Mouse (Mus musculus) monocyte, adult 2 months (primary cell): ENCODE measurements around the gene Lmnb2.

ENCODE experiments used
- DNase-seq, 2 experiments: peaks; one replicate each; pipeline ENCODE4 v3.0.0; 2022; ENCODE audit warnings: low spot score in 2 of 2, low read depth in 1 of 2

Lmnb2 gene

GRCm38 (mm10) chr10:80900318-80901247 is 17.5 kb downstream of the Lmnb2 start, which contains the start of gene Timm13:
Gene Timm13 (minus strand): TSS chr10:80900969.
- DNase-seq = peak; percentile 95 to 98

GRCm38 (mm10) chr10:80899591-80900317 is 18.3 kb downstream of the Lmnb2 start:
- DNase-seq = no peak

GRCm38 (mm10) chr10:80899074-80899473 is 19.0 kb downstream of the Lmnb2 start:
- no peak for DNase-seq

- no peak for DNase-seq
Measured at GRCm38 (mm10) chr10:80897861-80898510, 20.1 kb downstream of the Lmnb2 start.

- no peak for DNase-seq
Measured at GRCm38 (mm10) chr10:80896581-80897485, 21.2 kb downstream of the Lmnb2 start.

GRCm38 (mm10) chr10:80895697-80896096 is 22.3 kb downstream of the Lmnb2 start:
- no peak for DNase-seq

DNA sequence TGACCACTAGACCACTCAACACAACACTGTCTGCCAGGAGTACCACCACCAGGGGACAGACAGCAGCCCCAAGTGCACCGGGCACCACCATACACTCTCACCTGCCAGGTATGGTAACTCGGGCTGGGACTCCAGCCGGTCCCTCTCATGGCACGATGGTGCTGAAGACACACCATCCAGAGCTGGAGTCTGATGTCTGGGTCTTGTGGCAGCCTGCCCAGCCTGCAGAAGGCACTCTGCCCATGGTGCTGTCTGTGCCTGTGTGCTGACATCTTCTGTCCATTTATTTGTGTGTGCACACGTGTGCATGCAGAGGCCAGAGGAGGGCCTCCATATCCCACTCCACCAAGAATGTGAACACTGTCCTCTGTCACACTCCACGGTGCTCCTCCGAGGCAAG is 22.9 kb downstream of the Lmnb2 start:
- DNase-seq = no peak

DNA sequence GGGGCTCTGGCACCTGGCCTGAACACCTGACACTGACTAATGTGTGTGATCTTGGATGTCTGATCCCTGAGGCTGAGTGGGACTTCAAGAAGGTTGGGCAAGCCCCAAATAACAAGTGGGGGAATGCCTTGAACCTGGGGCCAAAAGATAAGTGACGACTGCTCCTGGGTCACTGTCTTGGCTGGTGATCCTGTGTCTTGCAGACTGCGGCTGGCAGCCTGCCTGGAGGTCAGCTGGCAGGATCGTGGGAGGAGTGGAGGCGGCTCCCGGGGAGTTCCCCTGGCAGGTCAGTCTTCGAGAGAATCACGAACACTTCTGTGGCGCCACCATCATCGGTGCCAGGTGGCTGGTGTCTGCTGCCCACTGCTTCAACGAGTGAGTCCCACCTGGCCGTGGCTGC is 30.9 kb downstream of the Lmnb2 start:
- DNase-seq = no peak

- peak; percentile 35 to 69 for DNase-seq
Measured at GRCm38 (mm10) chr10:80881301-80881700, 36.7 kb downstream of the Lmnb2 start.

GRCm38 (mm10) chr10:80880901-80881300 is 37.1 kb downstream of the Lmnb2 start:
- DNase-seq = no peak

- DNase-seq = peak in 1 of 2 experiments; percentile 53
Measured at GRCm38 (mm10) chr10:80880131-80880641, 37.9 kb downstream of the Lmnb2 start.

- no peak for DNase-seq
Measured at GRCm38 (mm10) chr10:80876594-80876993, 41.5 kb downstream of the Lmnb2 start.

- no peak for DNase-seq
Measured at GRCm38 (mm10) chr10:80876028-80876427, 42.0 kb downstream of the Lmnb2 start.

DNA sequence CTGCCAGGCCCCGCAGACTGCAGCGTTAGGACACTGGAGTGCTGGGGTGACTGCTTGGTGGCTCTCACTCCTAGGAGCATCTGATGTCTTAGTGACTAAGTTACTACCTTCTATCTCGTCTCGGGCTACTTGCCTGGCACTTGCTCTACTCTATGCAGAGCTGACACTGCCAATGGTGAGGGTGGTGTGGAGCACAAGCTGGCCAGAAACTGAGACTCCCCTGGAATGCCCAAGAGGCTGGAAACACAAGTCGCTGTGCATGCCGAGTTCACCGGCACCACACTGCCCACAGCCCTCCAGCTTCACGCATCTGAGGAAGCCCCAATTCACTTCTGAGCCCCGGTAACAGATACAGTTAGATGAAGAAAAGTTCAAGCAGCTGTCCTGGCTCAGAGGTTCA is 44.0 kb downstream of the Lmnb2 start:
- DNase-seq = no peak

DNA sequence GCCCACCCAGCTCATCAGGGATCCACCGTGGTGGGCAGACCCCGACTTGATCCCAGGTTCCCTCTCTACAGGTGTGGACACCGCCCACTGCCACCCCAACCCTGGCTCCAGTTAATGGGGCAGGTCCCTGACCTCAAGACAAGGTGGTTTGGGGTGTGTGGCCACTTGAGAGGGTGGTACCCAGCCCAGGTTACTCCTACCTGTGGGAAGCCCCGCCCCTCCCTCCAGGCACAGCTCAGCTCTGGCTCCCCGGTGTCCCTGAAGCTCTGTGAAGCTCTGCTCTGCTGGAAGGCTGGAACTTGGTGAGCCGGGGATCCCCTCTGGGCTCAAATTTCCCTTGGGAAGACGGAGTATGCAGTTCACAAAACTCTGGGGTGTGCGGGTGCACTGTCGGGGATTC is 46.5 kb downstream of the Lmnb2 start, which contains the start of gene Tmprss9:
Gene Tmprss9 (plus strand): TSS at position 268 of the 400 bp plus-strand sequence.
- no peak for DNase-seq

- no peak for DNase-seq
Measured at GRCm38 (mm10) chr10:80870993-80871392, 47.1 kb downstream of the Lmnb2 start.

DNA sequence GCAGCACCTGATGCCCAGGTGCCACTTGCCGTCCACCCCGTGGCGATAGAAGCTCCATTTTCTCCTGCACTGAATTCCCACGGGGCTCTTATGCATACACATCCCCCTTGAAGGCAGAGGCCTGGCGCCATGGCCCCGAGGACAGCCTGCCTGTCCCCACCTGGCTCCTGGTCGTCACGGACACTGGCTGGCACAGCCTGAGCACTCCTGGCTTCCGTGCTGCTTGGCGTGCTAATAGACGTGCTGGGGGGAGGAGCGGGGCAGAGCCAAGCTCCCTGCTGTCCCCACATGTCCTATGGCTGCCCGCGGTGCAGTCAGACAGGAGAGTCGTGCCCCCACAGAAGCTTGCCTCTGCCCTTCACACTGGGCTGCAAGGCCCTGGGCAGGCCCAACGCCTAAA is 53.6 kb downstream of the Lmnb2 start:
- no peak for DNase-seq

DNA sequence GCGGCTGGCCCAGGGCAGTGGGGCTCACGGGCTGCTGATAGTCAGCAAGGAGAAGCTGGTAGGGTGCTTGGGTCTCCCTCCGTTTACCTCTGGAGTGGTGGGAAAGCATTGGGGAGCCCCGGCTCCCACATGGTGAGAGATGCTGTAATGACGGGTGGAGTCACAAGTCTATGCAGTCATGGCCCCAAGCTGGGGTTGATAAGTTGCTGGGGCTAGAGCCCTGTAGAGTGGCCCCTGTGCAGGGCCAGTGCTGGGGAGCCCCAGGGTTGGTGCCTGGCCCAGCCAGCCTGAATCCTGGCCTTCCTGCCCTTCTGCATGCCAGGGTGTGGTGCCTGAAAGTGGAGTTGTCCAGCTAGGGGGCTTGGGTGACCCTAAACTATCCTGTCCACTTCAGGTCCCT is 55.7 kb downstream of the Lmnb2 start:
- DNase-seq = no peak

- no peak for DNase-seq
Measured at GRCm38 (mm10) chr10:80858350-80858935, 59.6 kb downstream of the Lmnb2 start.

GRCm38 (mm10) chr10:80857848-80858247 is 60.2 kb downstream of the Lmnb2 start:
- DNase-seq = no peak
